Mouse (Mus musculus) heart, adult 2 months (tissue): ENCODE results near the gene Trpc5.
A peak's percentile ranks its signal among the peaks of the same experiment; 100 is the strongest.

Source experiments
- CTCF ChIP-seq: fragments of 200-600 bp; IDR thresholded peaks from 2 replicates; pipeline ENCODE4 v1.8.1; 2022; ENCODE audit warnings: antibody characterized with exemption, mild to moderate bottlenecking, moderate library complexity
- POLR2A ChIP-seq: fragments of 200-500 bp; IDR thresholded peaks from 2 replicates; pipeline ENCODE4 v1.6.1; 2011; ENCODE audit warnings: mild to moderate bottlenecking, low read depth, low read length, control low read depth; ENCODE audit not compliant: insufficient read depth

DNA sequence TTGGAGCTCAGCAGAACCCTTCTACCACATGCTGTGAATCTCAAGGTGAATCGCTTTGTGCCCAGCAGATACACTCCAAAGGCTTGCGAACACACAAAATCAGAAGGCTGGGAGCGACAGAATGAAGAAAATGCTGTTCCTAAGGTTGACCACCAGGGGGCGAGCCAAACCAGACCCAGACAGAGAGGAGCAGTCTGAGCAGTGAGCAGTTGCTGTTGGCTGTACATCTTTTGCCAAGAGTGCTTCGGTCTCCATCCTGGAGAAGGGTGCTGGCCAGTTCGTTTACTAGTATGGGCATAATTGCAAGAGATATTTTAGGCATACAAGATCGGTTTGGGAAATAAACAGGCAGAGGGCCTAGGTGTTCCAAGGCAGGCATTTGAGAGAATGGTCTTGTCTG is 284.5 kb downstream of the Trpc5 start:
- TF ChIP-seq CTCF (peak; percentile 85), POLR2A (no peak)
